Comparison of ENCODE assay signal across 20 mouse cellular contexts in genomic region chr2:57231432-57231831, GRCm38 (mm10). TPM values are rescaled to one million over a fixed set of nuclear protein-coding genes. Genes with fewer than 3 reads are reported as not detected.
DNase-seq lines count a peak whose midpoint lies in the region; ATAC-seq and TF ChIP-seq lines count a peak whose summit lies in the region.
"Had no signal": no experiment of that assay in that cellular context is flagged by ENCODE, and none has a peak within 500 bp of the region (broad histone marks: within the 10 kb centered on the region; RNA-seq: fewer than 3 reads in every experiment).

No protein-coding gene starts in this region.

- in situ Hi-C loops in ES-E14 (cut with MboI; ENCODE audit: low sequenced_read_pairs in 2 of 2, unreplicated experiment in 2 of 2), result no loop called here

- no peak overlapping the region for H3K27ac ChIP-seq in lung, postnatal 0 days (ENCODE audit: low read length)
- no peak overlapping the region for H3K27ac ChIP-seq in ES-E14 (ENCODE audit: insufficient read depth, low read depth, low read length, poor library complexity, severe bottlenecking)
- H3K27ac ChIP-seq in intestine, embryonic 16.5 days (ENCODE audit: low read length), result no peak overlapping the region
- no peak overlapping the region for H3K27ac ChIP-seq in stomach, postnatal 0 days (replicated peaks)
- H3K27ac ChIP-seq: embryonic facial prominence, embryonic 12.5 days; forebrain, embryonic 13.5 days; hindbrain, embryonic 14.5 days had no signal

- H3K27me3 ChIP-seq in lung, postnatal 0 days (replicated peaks; ENCODE audit: insufficient read depth, low read length), result no peaks in the 10 kb centered on the region
- H3K27me3 ChIP-seq in intestine, embryonic 16.5 days (replicated peaks; ENCODE audit: control insufficient read depth, insufficient read depth, low read length), result no peaks in the 10 kb centered on the region
- H3K27me3 ChIP-seq in stomach, postnatal 0 days (ENCODE audit: control insufficient read depth, insufficient read depth, low read length), result no peaks in the 10 kb centered on the region
- H3K27me3 ChIP-seq: CH12.LX; embryonic facial prominence, embryonic 12.5 days; forebrain, embryonic 13.5 days had no signal

- no peak overlapping the region for H3K4me2 ChIP-seq in lung, postnatal 0 days (replicated peaks; ENCODE audit: low read depth, low read length)
- H3K4me2 ChIP-seq in intestine, embryonic 16.5 days (ENCODE audit: low read depth, low read length), result no peak overlapping the region
- no peak overlapping the region for H3K4me2 ChIP-seq in stomach, postnatal 0 days (replicated peaks; ENCODE audit: low read depth)
- H3K4me2 ChIP-seq: embryonic facial prominence, embryonic 12.5 days; forebrain, embryonic 13.5 days; hindbrain, embryonic 14.5 days had no signal

- no peaks in the 10 kb centered on the region for H3K36me3 ChIP-seq in lung, postnatal 0 days (ENCODE audit: insufficient read depth, low read length)
- no peaks in the 10 kb centered on the region for H3K36me3 ChIP-seq in ES-E14 (ENCODE audit: control insufficient read depth, insufficient read depth, low read length, poor library complexity, severe bottlenecking)
- no peaks in the 10 kb centered on the region for H3K36me3 ChIP-seq in intestine, embryonic 16.5 days (ENCODE audit: control insufficient read depth, insufficient read depth, low read length)
- H3K36me3 ChIP-seq in stomach, postnatal 0 days (ENCODE audit: control insufficient read depth, insufficient read depth, low read length), result no peaks in the 10 kb centered on the region
- H3K36me3 ChIP-seq: embryonic facial prominence, embryonic 12.5 days had no signal

- TF ChIP-seq EP300 in lung, postnatal 0 days (IDR thresholded peaks at IDR 0.05), result peak; percentile 49; the same call in 1 of the 2 replicates
- TF ChIP-seq EP300 in stomach, postnatal 0 days (optimal IDR thresholded peaks at IDR 0.05), result peak; percentile 56

- WGBS in lung, postnatal 0 days, result 55% methylated on average over 5 of the region's 5 CpGs
- WGBS in intestine, embryonic 16.5 days, result 61% methylated on average over 5 of the region's 5 CpGs
- 59% methylated on average over 5 of the region's 5 CpGs for WGBS in stomach, postnatal 0 days

- no peak for TF ChIP-seq CTCF in lung, postnatal 0 days (IDR thresholded peaks at IDR 0.05)
- TF ChIP-seq CTCF in stomach, postnatal 0 days (IDR thresholded peaks at IDR 0.05; ENCODE audit: low read depth), result no peak

- no peak overlapping the region for H3K9ac ChIP-seq in lung, postnatal 0 days (replicated peaks; ENCODE audit: low read depth)
- no peak overlapping the region for H3K9ac ChIP-seq in ES-E14 (ENCODE audit: insufficient read depth, low read depth, low read length, poor library complexity, severe bottlenecking)
- H3K9ac ChIP-seq in intestine, embryonic 16.5 days (ENCODE audit: low read depth, low read length), result no peak overlapping the region
- no peak overlapping the region for H3K9ac ChIP-seq in stomach, postnatal 0 days (ENCODE audit: low read length)
- H3K9ac ChIP-seq: embryonic facial prominence, embryonic 12.5 days; forebrain, embryonic 13.5 days; forebrain, postnatal 0 days; hindbrain, embryonic 14.5 days had no signal

- H3K9me3 ChIP-seq in lung, postnatal 0 days (ENCODE audit: low read length), result no peaks in the 10 kb centered on the region
- H3K9me3 ChIP-seq in ES-E14 (ENCODE audit: control insufficient read depth, insufficient read depth, low read depth, low read length), result no peaks in the 10 kb centered on the region
- H3K9me3 ChIP-seq in intestine, embryonic 16.5 days (ENCODE audit: control insufficient read depth, low read length), result no peaks in the 10 kb centered on the region
- no peaks in the 10 kb centered on the region for H3K9me3 ChIP-seq in stomach, postnatal 0 days (ENCODE audit: control insufficient read depth, low read length)
- H3K9me3 ChIP-seq: embryonic facial prominence, embryonic 12.5 days; forebrain, embryonic 13.5 days had no signal

- peak; percentile 75 for ATAC-seq in lung, postnatal 0 days
- peak; percentile 68; the same call in 1 of the 2 replicates for ATAC-seq in intestine, embryonic 16.5 days
- peak; percentile 92 for ATAC-seq in stomach, postnatal 0 days (ENCODE audit: low FRiP score, low TSS enrichment)
- ATAC-seq: forebrain, embryonic 13.5 days; forebrain, postnatal 0 days had no signal

- no peak overlapping the region for H3K4me3 ChIP-seq in lung, postnatal 0 days (ENCODE audit: low read depth, low read length)
- H3K4me3 ChIP-seq in ES-E14 (ENCODE audit: insufficient read depth in 1 of 2, low read depth in 1 of 2, low read length in 2 of 2, poor library complexity in 1 of 2, severe bottlenecking in 1 of 2), result no peak overlapping the region
- H3K4me3 ChIP-seq in intestine, embryonic 16.5 days (ENCODE audit: low read length), result no peak overlapping the region
- H3K4me3 ChIP-seq in stomach, postnatal 0 days (ENCODE audit: low read depth, low read length), result no peak overlapping the region
- H3K4me3 ChIP-seq: embryonic facial prominence, embryonic 12.5 days; forebrain, embryonic 13.5 days had no signal

- intact Hi-C loops in heart, postnatal 10 days (cut with DNase I), result loop anchor here (10.0 kb wide), 1 partner anchor 107 kb away; the partner anchor contains the start of gene Nr4a2
- intact Hi-C loops in left cerebral cortex, postnatal 4 days (cut with DNase I), result no loop called here

- H3K4me1 ChIP-seq in lung, postnatal 0 days (ENCODE audit: insufficient read depth, low read depth, low read length), result no peaks in the 10 kb centered on the region
- peaks cover 20 to 28% of the 10 kb centered on the region in 2 experiments for H3K4me1 ChIP-seq in ES-E14 (ENCODE audit: control insufficient read depth in 2 of 2, insufficient read depth in 2 of 2, low read length in 2 of 2, poor library complexity in 1 of 2)
- H3K4me1 ChIP-seq in intestine, embryonic 16.5 days (ENCODE audit: control insufficient read depth, insufficient read depth, low read length), result no peaks in the 10 kb centered on the region
- H3K4me1 ChIP-seq in stomach, postnatal 0 days (replicated peaks; ENCODE audit: control insufficient read depth, insufficient read depth), result no peaks in the 10 kb centered on the region
- H3K4me1 ChIP-seq: embryonic facial prominence, embryonic 12.5 days; forebrain, embryonic 13.5 days had no signal

- DNase-seq in lung, postnatal 0 days (ENCODE audit: low spot score), result peak; percentile 31
- DNase-seq in lung, postnatal 14 days, result no peak
- no peak for DNase-seq in ES-E14 (ENCODE audit: low read depth, low spot score)
- peak; percentile 46 for DNase-seq in stomach, postnatal 0 days (ENCODE audit: low spot score)
- DNase-seq in heart, postnatal 10 days, result no peak
- no peak for DNase-seq in left cerebral cortex, postnatal 4 days
- DNase-seq: adrenal gland, adult 8-10 months; adrenal gland, postnatal 36 days; cerebellum, adult 8-10 months; cerebellum, postnatal 14 days; embryo, embryonic 11 days; forebrain, postnatal 0 days; gastrocnemius, postnatal 25 days; heart, postnatal 14 days; kidney, adult 11 months had no signal

TF ChIP-seq in ES-E14, 5 proteins besides CTCF, POLR2A, EP300 and RAD21:
- TF ChIP-seq HCFC1 (IDR thresholded peaks at IDR 0.05; ENCODE audit: borderline replicate concordance, insufficient read depth, low read length) (no peak), CHD2 (IDR thresholded peaks at IDR 0.05; ENCODE audit: low read depth, low read length) (peak; percentile 14; the same call in 1 of the 2 replicates)

RNA-seq across cellular contexts. Expression of gene Gpd2, which starts 6.0 kb away (rescaled TPM):
- polyA plus RNA-seq in lung, postnatal 0 days (2015; fragmentation: Nextera tagmentation; extraction: Ambion mirVana), result 12.9 and 14.4 TPM in 2 replicates
- 56.2 and 71.4 TPM in 2 replicates for total RNA-seq in ES-E14 (2012; rRNA removed)
- polyA plus RNA-seq in intestine, embryonic 16.5 days (2015; fragmentation: Nextera tagmentation; extraction: Ambion mirVana), result 23.0 and 27.0 TPM in 2 replicates
- 32.4 and 33.5 TPM in 2 replicates for polyA plus RNA-seq in stomach, postnatal 0 days (2015; fragmentation: Nextera tagmentation; extraction: Ambion mirVana)
- total RNA-seq in heart, postnatal 10 days (2021), result 10 to 100 TPM; 20.7 to 42.3 TPM
- 10 to 100 TPM; 92.7 to 99.4 TPM for total RNA-seq in left cerebral cortex, postnatal 4 days (2021)

Comparison
In these comparisons a context has a peak if more than half of its experiments do, and no peak if none do; other contexts are left out.
1. DNase-seq: peak in lung, postnatal 0 days (single experiment) and stomach, postnatal 0 days (single experiment); none in lung, postnatal 14 days (single experiment), ES-E14 (single experiment), heart, postnatal 10 days (0 of 2) and left cerebral cortex, postnatal 4 days (single experiment).
2. Peak in every context shown above with its lines, with median percentiles within 50 percentile points of each other: ATAC-seq.